Mouse (Mus musculus) heart, postnatal 25 days (tissue): Measurements from ENCODE around the gene Cntn3. TPM values are rescaled to one million over a fixed set of nuclear protein-coding genes. Genes with fewer than 3 reads are reported as not detected.
"Not testable (repeated sequence)": the region's sequence is repeated elsewhere in the genome, so short reads cannot be mapped to it uniquely, and the experiment has no call there.

Source experiments
- DNase-seq: peaks from one replicate; pipeline ENCODE4 v3.0.0; 2022; ENCODE audit warnings: low spot score
- intact Hi-C: fragments of 180-260 bp; cut with DNase I; formaldehyde crosslinking; loops from one replicate; pipeline ENCODE4 v1.15.1; 2025
- total RNA-seq, 2 experiments: library from RNA; stranded (reverse); gene quantifications; 2 replicates each; pipeline ENCODE4 v1.2.3; 2021

Gene Cntn3
- under 1 TPM; 0.06 to 0.08 TPM for total RNA-seq

DNA sequence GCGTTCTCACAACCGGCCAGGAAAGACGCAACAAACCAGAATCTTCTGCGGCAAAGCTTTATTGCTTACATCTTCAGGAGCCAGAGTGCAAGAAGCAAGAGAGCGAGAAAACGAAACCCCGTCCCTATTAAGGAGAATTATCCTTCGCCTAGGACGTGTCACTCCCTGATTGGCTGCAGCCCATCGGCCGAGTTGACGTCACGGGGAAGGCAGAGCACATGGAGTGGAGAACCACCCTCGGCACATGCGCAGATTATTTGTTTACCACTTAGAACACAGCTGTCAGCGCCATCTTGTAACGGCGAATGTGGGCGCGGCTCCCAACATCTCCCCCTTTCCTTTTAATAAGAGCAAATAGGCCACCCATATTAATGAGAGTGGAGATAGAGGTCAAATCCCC is at the start of gene Cntn3:
Gene Cntn3, minus strand, starts transcription at position 101 of the 400 bp plus-strand sequence.
- intact Hi-C loops, DNase-seq: not testable (repeated sequence)

DNA sequence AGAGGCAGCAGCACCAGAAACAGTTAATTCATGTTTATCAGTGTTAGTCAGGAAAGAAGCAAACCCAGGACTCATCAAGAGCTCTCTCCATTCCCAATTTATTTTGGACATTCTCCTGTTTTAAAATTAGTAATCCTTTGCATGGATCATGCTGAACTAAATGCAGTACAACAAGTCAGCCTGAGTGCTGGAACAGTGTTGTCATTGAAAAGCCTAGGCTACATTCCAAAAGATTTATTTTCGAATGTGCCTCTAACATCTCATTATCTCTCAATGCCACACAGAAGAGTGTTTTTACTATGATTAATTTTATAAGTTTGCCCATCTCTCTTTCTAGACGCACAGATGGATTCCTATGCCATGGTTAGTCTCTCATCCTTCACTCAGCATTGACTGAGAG is 27.9 kb upstream of the Cntn3 start:
- no peak for DNase-seq
- intact Hi-C loops: no loop called here

DNA sequence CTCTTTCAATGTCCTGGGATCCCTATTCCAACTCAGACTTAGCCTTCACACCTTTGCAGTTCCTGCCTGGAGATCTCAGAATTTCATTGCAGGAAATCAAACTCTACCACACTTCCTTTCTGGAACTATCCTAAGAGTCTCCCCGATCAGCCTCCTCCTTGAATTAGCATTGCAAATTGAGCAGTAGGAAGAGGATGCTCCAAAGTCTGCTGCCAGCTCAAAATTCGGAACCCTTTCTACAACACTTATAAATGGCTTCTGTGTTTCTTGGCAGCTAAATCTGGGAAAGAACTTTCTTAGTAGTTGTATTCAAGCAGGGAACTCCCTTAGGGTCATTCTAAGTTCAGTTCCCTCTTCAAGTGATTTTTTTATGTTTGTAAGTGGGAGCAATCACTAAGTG is 24.9 kb upstream of the Cntn3 start:
- intact Hi-C loops: no loop called here
- DNase-seq: no peak

DNA sequence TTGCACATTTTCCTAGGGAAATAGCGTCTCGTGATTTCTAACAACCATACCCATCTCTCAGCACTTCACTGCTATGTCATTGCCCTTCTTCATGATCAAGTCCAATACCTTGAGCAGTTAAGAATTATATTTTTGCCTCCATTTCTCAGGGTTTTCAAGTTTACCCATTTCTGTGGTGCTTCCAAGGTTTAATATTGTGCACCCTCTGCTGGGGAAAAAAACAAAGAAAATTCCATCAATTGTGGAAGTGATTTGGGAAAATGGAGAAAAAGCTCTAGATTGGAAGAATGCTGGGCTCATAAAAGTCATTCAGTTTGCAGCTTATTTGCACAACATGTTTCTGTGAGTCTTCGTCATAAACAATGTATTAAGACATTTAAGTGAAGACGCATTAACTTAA is 17.2 kb upstream of the Cntn3 start:
- intact Hi-C loops: no loop called here
- DNase-seq: no peak

DNA sequence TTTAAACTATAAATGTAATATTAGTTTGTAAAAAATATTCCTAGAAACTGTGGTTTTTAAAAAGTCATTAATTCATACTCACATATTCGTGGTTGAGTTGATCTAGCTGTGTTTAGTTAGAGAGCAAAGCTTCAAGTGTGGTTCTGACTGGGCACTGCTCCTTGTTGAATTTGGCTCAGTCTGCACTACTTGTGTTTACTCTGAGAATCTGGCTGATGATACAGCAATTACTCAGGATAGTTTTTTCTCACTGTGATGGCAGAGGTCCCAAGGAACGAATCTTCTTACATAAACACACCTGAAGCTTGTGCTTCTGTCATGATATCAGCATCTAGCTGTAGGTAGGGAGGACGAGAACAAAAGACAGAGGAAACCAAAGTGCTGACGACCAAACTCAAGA is 16.4 kb upstream of the Cntn3 start:
- no peak for DNase-seq
- intact Hi-C loops: no loop called here

DNA sequence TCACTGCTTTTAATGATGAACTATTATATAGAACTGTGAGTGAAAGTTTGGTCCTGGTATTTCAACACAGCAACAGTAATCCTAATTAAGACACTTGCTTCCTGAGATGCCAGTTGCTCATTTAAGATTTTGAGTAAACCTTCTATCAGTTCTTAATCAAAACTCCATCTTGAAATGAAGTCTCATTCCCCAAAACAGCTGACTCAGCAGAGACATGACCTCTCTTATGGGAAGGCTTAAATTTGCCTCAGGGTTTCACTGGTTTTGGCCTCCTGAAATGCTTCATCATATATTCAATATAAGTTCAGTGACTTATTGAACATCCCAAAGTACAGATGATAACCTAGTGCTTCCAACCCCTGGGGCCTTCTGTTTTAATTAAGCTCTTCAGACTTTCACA is 13.2 kb upstream of the Cntn3 start:
- no peak for DNase-seq
- intact Hi-C loops: no loop called here

DNA sequence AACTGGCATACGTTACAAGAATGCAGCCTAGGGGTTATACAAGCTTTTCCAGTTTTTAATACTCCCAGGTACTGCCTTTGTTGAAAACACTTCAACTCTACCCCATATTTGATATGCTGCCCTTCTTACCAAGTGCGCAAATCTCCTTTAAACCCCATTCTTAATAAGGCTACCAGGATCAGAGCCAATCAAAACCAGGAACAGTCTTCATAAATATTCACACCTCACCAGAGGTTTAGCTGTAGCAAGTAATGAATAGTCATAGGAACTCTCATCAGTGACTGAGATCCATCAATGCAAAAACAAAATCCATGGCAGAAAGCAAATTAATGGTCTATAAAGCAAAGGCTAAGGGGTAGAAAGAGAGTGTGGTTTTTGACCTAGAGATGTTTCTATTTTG is 10.7 kb upstream of the Cntn3 start:
- intact Hi-C loops: no loop called here
- DNase-seq: no peak

DNA sequence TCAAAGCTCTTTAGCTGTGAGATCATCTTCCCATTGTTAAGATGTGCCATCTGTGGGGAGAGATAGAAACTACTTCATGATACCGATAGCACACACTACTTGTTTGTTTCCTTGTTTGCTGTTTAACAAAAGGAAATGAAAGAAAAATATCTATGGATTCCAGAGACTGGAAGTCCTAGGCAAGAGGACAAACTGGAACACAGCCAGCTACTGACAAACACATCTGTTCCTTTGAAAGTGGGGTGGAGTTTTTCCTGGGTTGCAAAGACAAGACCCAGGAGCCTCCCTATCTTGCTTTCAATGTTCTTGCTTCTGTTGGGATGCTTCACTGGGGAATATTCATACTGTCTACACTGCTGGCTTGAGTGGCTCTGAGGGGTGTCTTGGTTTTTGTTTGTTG is 5.4 kb downstream of the Cntn3 start:
- intact Hi-C loops: no loop called here
- no peak for DNase-seq

DNA sequence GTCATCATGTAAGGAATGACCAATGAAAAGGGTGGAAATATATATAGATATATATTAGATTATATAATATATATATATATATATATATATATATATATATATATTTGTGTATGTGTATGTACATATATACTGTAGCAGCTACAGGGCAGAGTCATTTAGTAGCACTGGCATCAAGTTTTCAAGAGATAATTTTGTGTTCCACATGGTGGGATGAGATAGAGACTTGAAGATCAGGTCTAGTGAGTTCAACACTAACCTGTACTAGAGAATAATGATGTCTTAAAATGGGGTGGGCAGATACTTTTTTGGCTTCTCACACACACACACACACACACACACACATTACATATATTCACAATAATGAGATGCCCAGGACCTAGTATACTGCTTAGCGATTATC is 7.7 kb downstream of the Cntn3 start:
- DNase-seq: no peak
- intact Hi-C loops: no loop called here

DNA sequence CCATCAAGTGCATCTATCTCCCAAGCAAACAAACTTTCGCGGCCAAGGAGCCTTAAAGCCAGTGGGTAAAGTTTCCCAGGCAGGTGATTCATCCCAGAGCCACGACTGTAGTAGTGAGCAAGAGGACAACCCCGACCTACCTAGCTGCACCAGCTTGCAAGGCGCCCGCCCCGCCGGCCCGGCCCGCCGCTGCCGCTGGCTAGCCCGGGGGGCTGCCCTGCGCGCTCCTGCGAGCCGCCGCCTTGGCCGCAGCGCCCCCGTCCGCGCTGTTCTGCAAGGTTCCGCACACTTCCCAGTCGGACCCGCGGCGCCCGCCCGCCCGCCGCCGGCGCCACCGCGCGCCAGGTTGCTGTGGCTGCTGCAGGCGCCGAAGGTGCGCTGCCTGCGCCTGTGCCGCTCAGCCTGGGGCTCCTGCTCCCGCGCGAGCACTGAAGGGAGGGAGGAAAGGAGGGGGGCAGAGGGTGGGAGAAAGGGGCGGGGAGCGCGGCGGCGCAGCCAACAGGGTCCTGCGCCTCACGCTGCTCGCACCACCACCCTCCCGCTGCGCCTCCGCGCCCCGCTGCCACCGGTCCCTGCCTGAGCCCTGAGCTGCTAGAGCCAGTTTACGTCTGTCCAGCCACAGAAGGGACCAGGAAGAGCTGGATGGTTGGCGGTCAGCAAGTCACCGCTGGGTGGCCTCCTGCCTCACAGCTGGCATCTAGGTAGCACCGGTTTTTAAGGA is 8.7 kb downstream of the Cntn3 start:
- DNase-seq: no peak
- intact Hi-C loops: no loop called here

DNA sequence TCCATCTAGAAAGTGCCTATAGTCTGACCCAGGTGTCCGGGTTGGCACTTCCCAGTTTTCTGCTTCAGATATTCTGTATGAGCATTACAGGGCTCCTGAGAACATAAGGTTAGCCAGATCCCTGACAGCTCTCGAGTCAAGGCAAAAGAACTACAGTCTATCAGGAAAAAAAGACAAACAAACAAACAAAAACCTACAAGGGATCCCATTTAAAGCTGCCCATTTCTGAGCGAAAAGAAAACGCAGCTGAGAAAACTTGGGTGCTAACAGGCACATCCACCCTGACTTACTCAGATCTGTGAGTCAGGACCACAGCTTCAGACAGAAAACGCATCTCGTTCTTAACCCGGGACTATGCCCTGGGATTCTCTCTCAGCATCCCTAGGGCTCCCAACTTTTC is 9.5 kb downstream of the Cntn3 start:
- DNase-seq: no peak
- intact Hi-C loops: no loop called here

DNA sequence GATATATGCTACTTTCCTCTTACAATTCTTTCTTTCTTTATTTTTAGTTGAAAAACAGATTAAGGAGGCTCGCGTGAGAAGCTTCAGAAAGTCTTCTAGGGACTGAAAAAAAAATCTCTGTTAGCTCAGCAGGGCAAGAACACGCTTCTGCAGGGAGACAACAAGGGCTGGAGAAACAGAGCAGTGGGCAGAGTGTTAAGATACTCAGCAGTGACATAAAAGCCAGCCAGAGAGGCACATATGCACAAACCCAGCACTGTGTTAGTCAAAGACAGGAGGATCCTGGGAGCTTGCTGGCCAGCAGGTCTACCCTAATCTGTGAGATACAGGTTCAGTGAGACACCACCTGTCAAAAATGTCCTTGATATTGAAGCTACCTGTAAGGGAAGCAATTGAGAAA is 15.4 kb downstream of the Cntn3 start:
- intact Hi-C loops: no loop called here
- DNase-seq: no peak

DNA sequence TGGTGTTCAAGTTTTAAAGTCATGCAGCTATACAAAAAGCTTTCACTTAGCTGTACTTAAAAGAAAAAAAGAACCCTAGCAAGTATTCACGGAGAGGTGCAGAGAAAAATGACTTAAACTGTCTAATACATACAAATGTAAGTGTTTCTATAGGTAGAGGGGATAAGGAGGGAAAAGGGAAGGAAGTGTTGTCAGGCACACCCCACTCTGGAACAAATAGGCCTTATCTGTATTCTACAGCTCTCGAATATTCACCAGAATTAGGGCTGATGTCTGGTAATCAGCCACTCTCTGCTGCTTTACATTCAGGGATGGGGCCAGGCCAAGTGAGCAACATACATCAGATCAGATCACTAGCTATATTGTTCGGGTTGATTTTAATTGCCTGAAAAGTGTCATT is 16.4 kb downstream of the Cntn3 start:
- intact Hi-C loops: no loop called here
- no peak for DNase-seq

DNA sequence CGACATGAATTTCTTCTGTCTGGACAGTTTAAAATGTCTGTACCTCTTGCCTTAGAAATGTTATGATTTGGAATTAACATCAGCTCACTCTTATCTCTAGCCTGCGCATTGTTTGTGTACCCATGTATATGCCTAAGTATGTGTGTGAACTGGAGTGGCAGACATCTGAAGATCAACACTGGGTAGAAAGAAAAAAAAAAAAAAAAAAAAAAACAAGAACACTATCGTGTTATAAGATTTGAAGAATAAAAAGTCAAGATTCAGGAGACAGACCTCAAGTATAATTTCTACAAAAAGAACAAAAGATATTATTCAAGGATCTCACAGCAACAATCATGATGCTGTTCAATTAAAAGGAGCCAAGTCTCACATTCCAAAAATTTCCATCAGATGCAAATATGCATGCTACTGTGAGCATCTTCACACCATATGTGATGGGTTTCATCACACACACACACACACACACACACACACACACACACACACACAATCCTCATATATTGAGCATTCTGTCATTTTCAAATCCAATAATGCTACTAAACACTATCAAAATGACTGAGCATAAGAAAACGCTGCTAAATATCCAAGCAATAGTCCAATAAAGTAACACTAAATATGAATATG is 17.0 kb downstream of the Cntn3 start:
- intact Hi-C loops: no loop called here
- DNase-seq: no peak

DNA sequence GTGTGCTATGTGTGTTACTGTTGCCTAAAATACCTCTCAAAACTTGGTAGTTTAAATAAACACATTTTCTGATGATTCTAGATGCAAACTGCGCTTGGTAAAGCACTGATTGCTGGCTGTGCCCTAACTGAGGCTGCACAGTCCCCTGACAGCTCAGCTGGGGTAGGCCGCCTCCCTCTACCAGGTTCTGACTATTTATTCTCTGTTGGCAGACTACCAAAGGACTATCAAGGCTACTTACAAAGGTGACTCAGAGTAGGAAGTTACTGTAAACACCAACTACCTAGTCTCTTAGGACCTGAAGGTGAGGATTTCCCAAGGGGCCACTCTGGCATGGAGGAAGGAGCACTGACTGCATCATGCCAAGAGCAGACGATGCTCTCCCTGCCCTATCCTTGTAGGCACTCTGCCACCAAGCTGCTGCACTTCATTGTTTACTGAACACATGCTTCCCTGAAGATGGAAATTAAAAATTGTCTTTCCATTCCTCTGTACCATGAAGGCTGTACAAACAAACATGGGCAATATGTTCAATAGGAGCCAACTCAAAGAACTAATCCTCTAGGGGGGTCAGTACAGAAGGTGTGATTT is 17.7 kb downstream of the Cntn3 start:
- intact Hi-C loops: no loop called here
- no peak for DNase-seq

DNA sequence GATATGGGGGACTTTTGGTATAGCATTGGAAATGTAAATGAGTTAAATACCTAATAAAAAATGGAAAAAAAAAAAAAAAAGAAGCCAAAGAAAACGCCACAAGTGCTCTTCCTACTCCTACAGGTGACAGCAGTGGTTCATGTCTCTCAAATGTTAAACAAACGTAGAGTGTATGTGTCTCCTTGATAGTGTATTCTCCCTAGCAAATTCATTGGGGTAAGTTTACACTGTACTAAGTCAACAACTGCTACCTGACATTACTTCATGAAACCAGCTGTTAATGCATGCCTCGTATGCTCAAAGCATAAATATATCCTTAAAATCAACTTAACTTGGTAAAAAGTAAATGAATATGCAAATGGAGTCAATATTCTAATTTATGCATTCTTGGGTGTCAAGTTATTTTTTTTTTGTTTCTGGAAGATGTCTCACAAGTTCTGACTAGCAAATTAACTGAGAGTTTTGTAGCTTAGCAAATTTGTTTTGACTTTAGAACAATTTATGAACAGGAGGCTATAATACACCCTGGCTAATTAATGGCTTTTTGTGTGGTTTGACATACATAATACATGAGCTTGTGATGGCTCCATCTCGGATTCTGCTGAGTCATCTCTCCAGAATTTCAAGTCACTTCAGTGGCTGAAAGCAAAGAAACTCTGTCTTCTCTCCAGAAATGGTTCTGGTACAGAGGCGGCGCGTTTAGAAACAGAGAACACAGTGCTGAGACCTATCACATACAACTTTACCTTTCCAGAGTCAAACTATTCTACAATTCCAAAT is 31.1 kb downstream of the Cntn3 start:
- intact Hi-C loops: no loop called here
- no peak for DNase-seq

DNA sequence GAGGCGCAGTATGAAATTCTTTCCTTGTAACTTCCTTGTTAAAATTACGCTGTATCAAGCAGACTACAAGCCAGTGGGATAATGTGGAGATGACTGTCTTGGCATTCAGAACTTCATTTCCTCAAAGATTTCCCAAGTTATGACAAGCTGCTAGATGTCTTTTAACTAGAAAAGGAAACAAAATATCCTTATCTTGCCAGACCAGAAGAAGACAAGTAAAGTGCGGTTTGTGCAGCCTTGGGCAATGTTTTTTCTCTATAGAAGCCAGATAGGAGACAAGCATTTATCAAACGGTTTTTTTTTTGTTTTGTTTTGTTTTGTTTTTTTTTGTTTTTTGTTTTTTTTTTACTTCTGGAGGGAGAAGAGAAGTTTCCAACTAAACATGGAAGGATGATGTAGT is 37.3 kb downstream of the Cntn3 start:
- no peak for DNase-seq
- intact Hi-C loops: no loop called here

DNA sequence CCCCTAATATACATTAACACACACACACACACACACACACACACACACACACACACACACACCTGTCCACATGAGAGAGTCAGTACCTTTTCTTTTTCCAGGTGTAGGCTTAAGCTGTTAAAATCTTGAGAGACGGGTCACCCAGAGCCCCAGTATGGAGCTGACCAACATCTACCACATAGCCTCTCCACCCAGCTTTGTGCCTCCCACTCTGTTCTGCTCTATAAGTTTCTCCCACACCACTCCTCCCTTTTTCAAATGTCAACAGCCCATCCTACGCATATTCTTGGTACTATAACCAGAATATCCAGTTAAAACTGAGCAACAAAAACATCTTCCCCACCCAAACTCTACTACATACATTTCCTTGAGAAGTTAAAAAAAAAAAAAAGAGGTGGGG is 49.9 kb downstream of the Cntn3 start:
- DNase-seq: no peak
- intact Hi-C loops: no loop called here

DNA sequence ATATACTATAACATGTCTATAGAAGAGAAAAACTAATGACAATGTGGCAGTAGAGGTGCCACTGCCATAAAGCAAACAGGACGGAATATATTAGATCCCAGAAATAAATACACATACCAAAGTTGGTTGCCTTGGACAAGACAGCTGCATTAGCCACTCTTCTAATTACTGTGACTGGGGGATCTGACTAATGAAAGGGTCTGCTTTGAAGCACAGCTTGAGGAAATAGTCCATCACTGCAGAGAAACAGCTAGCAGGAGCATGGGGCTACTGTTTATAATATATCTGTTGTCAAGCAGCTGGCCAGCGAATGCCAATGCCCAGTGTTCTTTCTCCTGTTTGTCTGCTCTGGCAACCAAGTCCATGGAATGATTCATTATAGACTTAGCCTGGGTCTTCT is 51.9 kb downstream of the Cntn3 start:
- DNase-seq: no peak
- intact Hi-C loops: no loop called here

DNA sequence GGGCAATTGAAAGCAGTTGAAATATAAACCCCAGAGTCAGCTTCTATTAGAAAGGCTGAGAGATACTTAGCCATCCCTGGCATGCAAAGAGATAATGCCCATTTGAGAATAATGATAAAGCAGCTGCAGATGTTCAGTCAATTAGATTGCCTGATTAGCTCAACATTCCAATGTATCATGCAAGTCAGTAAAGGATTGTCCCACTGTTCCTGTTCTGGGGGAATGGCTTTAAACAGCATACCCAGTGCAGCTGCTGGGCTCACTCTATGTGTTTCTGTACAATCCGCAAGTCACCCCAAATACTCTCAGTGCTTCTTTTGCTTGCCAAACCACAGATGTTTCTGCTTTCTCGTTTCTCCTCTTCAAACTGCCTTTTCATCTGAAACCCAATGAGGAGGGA is 57.7 kb downstream of the Cntn3 start:
- DNase-seq: no peak
- intact Hi-C loops: no loop called here

DNA sequence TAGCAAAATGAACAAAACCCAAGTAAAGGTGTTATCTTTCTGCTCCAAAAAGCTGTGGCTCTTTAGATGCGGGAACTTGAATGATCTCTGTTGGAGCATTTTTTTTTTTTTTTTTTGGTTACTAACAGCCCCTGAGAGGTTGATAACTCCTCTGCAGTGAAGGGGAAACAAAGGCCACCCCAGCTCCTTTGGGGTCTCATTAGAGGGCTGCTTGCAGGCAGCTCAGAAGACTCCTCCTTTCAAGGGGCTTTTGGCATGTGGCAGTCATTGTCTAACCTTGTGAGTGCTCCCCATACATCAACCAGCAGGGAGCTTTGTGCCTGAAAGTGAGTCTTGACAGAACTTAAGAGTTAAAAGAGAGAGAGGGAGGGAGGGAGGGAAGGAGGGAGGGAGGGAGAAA is 60.8 kb downstream of the Cntn3 start:
- intact Hi-C loops: no loop called here
- DNase-seq: no peak
